Mouse (Mus musculus): ENCODE results near the gene Stip1. TPM values are rescaled to one million over a fixed set of nuclear protein-coding genes. Genes with fewer than 3 reads are reported as not detected.

Gene Stip1
- polyA plus RNA-seq, 1 experiment: 544 TPM

- H3K4me3 ChIP-seq (ENCODE audit: low read depth, low read length): no peak overlapping the region
- 0 out of 2 replicates have a peak, but pooled peaks cover 4% of the 10 kb centered on the region for H3K36me3 ChIP-seq (ENCODE audit: control insufficient read depth, insufficient read depth, low read length, poor library complexity, severe bottlenecking)
- no peaks in the 10 kb centered on the region for H3K27me3 ChIP-seq (ENCODE audit: control insufficient read depth, insufficient read depth, low read length, poor library complexity, severe bottlenecking)
- TF ChIP-seq EP300 (IDR thresholded peaks at IDR 0.05; ENCODE audit: insufficient read depth, low read depth, low read length): no peak
- TF ChIP-seq CTCF (IDR thresholded peaks at IDR 0.05; ENCODE audit: low read depth, low read length): no peak
- no peak for TF ChIP-seq POLR2A (IDR thresholded peaks at IDR 0.05; ENCODE audit: insufficient read depth, low read length)
- no peaks in the 10 kb centered on the region for H3K4me1 ChIP-seq (ENCODE audit: control insufficient read depth, insufficient read depth, low read length)
- no peak overlapping the region for H3K27ac ChIP-seq (ENCODE audit: insufficient read depth, low read length)
- no peaks in the 10 kb centered on the region for H3K9me3 ChIP-seq (replicated peaks; ENCODE audit: control insufficient read depth, insufficient read depth, low read length, poor library complexity, severe bottlenecking)
- H3K9ac ChIP-seq (ENCODE audit: low read depth, poor library complexity, severe bottlenecking): no peak overlapping the region
Observed at GRCm38 (mm10) chr19:7014481-7015135, 25.2 kb downstream of the Stip1 start.

- TF ChIP-seq CTCF (IDR thresholded peaks at IDR 0.05; ENCODE audit: low read depth, low read length): no peak
- no peak for TF ChIP-seq EP300 (IDR thresholded peaks at IDR 0.05; ENCODE audit: insufficient read depth, low read depth, low read length)
- no peak for TF ChIP-seq POLR2A (IDR thresholded peaks at IDR 0.05; ENCODE audit: insufficient read depth, low read length)
- no peak overlapping the region for H3K27ac ChIP-seq (ENCODE audit: insufficient read depth, low read length)
- H3K36me3 ChIP-seq (ENCODE audit: control insufficient read depth, insufficient read depth, low read length, poor library complexity, severe bottlenecking): no peaks in the 10 kb centered on the region
- H3K9ac ChIP-seq (ENCODE audit: low read depth, poor library complexity, severe bottlenecking): no peak overlapping the region
- H3K27me3 ChIP-seq (ENCODE audit: control insufficient read depth, insufficient read depth, low read length, poor library complexity, severe bottlenecking): no peaks in the 10 kb centered on the region
- no peak overlapping the region for H3K4me3 ChIP-seq (ENCODE audit: low read depth, low read length)
- no peaks in the 10 kb centered on the region for H3K4me1 ChIP-seq (ENCODE audit: control insufficient read depth, insufficient read depth, low read length)
- no peaks in the 10 kb centered on the region for H3K9me3 ChIP-seq (replicated peaks; ENCODE audit: control insufficient read depth, insufficient read depth, low read length, poor library complexity, severe bottlenecking)
Observed at GRCm38 (mm10) chr19:7013984-7014383, 25.8 kb downstream of the Stip1 start.

- no peaks in the 10 kb centered on the region for H3K36me3 ChIP-seq (ENCODE audit: control insufficient read depth, insufficient read depth, low read length, poor library complexity, severe bottlenecking)
- H3K27ac ChIP-seq (ENCODE audit: insufficient read depth, low read length): no peak overlapping the region
- H3K27me3 ChIP-seq (ENCODE audit: control insufficient read depth, insufficient read depth, low read length, poor library complexity, severe bottlenecking): no peaks in the 10 kb centered on the region
- H3K9me3 ChIP-seq (replicated peaks; ENCODE audit: control insufficient read depth, insufficient read depth, low read length, poor library complexity, severe bottlenecking): no peaks in the 10 kb centered on the region
- H3K4me1 ChIP-seq (ENCODE audit: control insufficient read depth, insufficient read depth, low read length): no peaks in the 10 kb centered on the region
- no peak overlapping the region for H3K9ac ChIP-seq (ENCODE audit: low read depth, poor library complexity, severe bottlenecking)
- TF ChIP-seq CTCF (IDR thresholded peaks at IDR 0.05; ENCODE audit: low read depth, low read length) (no peak), POLR2A (IDR thresholded peaks at IDR 0.05; ENCODE audit: insufficient read depth, low read length) (no peak), EP300 (IDR thresholded peaks at IDR 0.05; ENCODE audit: insufficient read depth, low read depth, low read length) (no peak)
- no peak overlapping the region for H3K4me3 ChIP-seq (ENCODE audit: low read depth, low read length)
Observed at GRCm38 (mm10) chr19:7012426-7012825, 27.3 kb downstream of the Stip1 start.

- H3K27me3 ChIP-seq (ENCODE audit: control insufficient read depth, insufficient read depth, low read length, poor library complexity, severe bottlenecking): no peaks in the 10 kb centered on the region
- TF ChIP-seq EP300 (IDR thresholded peaks at IDR 0.05; ENCODE audit: insufficient read depth, low read depth, low read length): no peak
- TF ChIP-seq POLR2A (IDR thresholded peaks at IDR 0.05; ENCODE audit: insufficient read depth, low read length): no peak
- H3K27ac ChIP-seq (ENCODE audit: insufficient read depth, low read length): no peak overlapping the region
Observed at GRCm38 (mm10) chr19:7006892-7007593, 32.7 kb downstream of the Stip1 start.

GRCm38 (mm10) chr19:6999360-7000063 lies 40.3 kb downstream of the Stip1 start:
- no peak overlapping the region for H3K27ac ChIP-seq (ENCODE audit: insufficient read depth, low read length)
- no peaks in the 10 kb centered on the region for H3K4me1 ChIP-seq (ENCODE audit: control insufficient read depth, insufficient read depth, low read length)
- H3K4me3 ChIP-seq (ENCODE audit: low read depth, low read length): no peak overlapping the region
- no peaks in the 10 kb centered on the region for H3K27me3 ChIP-seq (ENCODE audit: control insufficient read depth, insufficient read depth, low read length, poor library complexity, severe bottlenecking)
- no peaks in the 10 kb centered on the region for H3K36me3 ChIP-seq (ENCODE audit: control insufficient read depth, insufficient read depth, low read length, poor library complexity, severe bottlenecking)
- no peaks in the 10 kb centered on the region; the same call in 1 of the 2 replicates for H3K9me3 ChIP-seq (replicated peaks; ENCODE audit: control insufficient read depth, insufficient read depth, low read length, poor library complexity, severe bottlenecking)
- TF ChIP-seq POLR2A (IDR thresholded peaks at IDR 0.05; ENCODE audit: insufficient read depth, low read length) (no peak), EP300 (IDR thresholded peaks at IDR 0.05; ENCODE audit: insufficient read depth, low read depth, low read length) (no peak), CTCF (IDR thresholded peaks at IDR 0.05; ENCODE audit: low read depth, low read length) (no peak)
- no peak overlapping the region for H3K9ac ChIP-seq (ENCODE audit: low read depth, poor library complexity, severe bottlenecking)

More at GRCm38 (mm10) chr19:7006892-7007593, 32.7 kb downstream of the Stip1 start:
- H3K4me1 ChIP-seq (ENCODE audit: control insufficient read depth, insufficient read depth, low read length): no peaks in the 10 kb centered on the region
- H3K4me3 ChIP-seq (ENCODE audit: low read depth, low read length): no peak overlapping the region
- no peak overlapping the region for H3K9ac ChIP-seq (ENCODE audit: low read depth, poor library complexity, severe bottlenecking)
- H3K9me3 ChIP-seq (replicated peaks; ENCODE audit: control insufficient read depth, insufficient read depth, low read length, poor library complexity, severe bottlenecking): no peaks in the 10 kb centered on the region
- no peaks in the 10 kb centered on the region for H3K36me3 ChIP-seq (ENCODE audit: control insufficient read depth, insufficient read depth, low read length, poor library complexity, severe bottlenecking)

Measured in ES-Bruce4 (cell line).